Mouse (Mus musculus): ENCODE data around the gene Tlk2. TPM values are rescaled to one million over a fixed set of nuclear protein-coding genes. Genes with fewer than 3 reads are reported as not detected.

Gene Tlk2
- polyA plus RNA-seq, 1 experiment from 2014 or later, result 30.8 TPM

DNA sequence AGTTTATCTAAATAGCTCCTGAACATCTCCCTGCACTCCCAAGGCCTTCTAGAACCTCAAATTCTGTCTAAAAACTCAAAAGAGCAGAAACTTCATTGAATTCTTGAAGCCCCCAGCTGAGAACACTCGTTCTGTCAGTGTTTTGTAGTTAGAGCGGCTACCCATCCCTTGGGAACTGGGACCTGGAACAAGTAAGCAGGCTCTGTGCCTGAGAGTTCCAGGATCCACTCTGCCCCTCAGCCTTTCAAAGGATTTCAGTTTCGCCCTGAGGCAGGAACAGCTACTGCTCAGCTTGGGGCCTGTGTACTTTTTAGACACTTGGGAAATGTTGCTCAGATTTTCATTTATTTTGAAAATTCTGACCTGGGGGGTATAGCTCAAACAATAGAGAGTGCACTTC lies 32.0 kb upstream of the Tlk2 start, which contains the start of gene Gm10842:
Gene Gm10842, plus strand, starts transcription at position 301 of the 400 bp plus-strand sequence.
- ATAC-seq (ENCODE audit: low FRiP score, low TSS enrichment), result no peak
- Histone ChIP-seq H3K9me3 (ENCODE audit: control insufficient read depth, low read length) (no peaks in the 10 kb centered on the region), H3K27ac (ENCODE audit: low read depth, low read length) (no peak within 1 kb of the TSS), H3K4me1 (ENCODE audit: control insufficient read depth, insufficient read depth, low read length) (peaks cover 2% of the 10 kb centered on the region; the same call in 1 of the 2 replicates), H3K4me3 (ENCODE audit: low read length) (no peak within 1 kb of the TSS), H3K27me3 (ENCODE audit: control insufficient read depth, insufficient read depth, low read length) (no peaks in the 10 kb centered on the region), H3K4me2 (replicated peaks; ENCODE audit: low read depth, low read length) (no peak within 1 kb of the TSS), H3K9ac (ENCODE audit: low read depth, low read length) (no peak within 1 kb of the TSS), H3K36me3 (ENCODE audit: control insufficient read depth, insufficient read depth, low read length) (no peaks in the 10 kb centered on the region)
- 78% methylated on average over 3 of the region's 3 CpGs for WGBS

DNA sequence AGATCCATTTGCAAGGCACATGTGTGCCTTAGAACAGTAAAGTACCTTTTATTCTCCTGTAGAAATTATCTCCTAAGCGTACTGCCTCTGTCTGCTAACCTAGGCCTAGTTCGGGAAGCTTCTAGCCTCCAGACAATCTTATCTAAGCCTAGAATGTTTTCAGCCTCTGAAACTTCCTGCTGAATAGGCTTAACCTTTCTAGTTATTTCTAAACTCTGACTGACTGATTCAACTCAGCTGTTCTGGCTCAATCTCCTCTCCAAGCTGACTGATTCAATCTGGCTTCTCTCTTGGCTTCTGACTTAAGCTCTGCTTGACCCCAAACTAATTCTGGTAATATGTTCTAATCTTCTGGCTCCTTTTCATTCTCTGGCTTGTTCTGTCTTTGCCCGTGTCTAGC lies 29.3 kb upstream of the Tlk2 start:
- no peak for ATAC-seq (ENCODE audit: low FRiP score, low TSS enrichment)
- no peak overlapping the region for H3K9ac ChIP-seq (ENCODE audit: low read depth, low read length)
- H3K27ac ChIP-seq (ENCODE audit: low read depth, low read length), result no peak overlapping the region
- H3K4me2 ChIP-seq (replicated peaks; ENCODE audit: low read depth, low read length), result no peak overlapping the region
- H3K4me1 ChIP-seq (ENCODE audit: control insufficient read depth, insufficient read depth, low read length), result peaks cover 18% of the 10 kb centered on the region
- 81% methylated on average over 3 of the region's 3 CpGs for WGBS
- H3K9me3 ChIP-seq (ENCODE audit: control insufficient read depth, low read length), result no peaks in the 10 kb centered on the region
- H3K36me3 ChIP-seq (ENCODE audit: control insufficient read depth, insufficient read depth, low read length), result no peaks in the 10 kb centered on the region
- no peaks in the 10 kb centered on the region for H3K27me3 ChIP-seq (ENCODE audit: control insufficient read depth, insufficient read depth, low read length)
- no peak overlapping the region for H3K4me3 ChIP-seq (ENCODE audit: low read length)

DNA sequence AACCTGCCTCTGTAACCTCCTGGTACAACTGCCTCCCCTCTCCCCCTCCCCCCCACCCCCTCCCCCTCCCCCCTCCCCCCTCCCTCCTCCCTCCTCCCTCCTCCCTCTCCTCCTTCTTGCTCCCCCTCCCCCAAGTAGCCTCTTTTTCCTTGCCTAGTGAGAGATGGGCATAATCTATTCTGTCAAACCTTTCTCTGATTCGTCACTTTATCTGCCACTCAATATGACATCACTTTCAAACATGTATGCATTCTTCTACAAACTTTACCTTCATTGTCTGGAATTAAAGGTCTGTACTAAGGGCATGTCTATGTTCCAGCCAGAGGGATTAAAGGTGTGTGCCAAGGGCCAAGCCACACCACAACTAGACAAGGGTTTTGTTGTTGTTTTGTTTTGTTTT lies 28.8 kb upstream of the Tlk2 start:
- no peaks in the 10 kb centered on the region for H3K9me3 ChIP-seq (ENCODE audit: control insufficient read depth, low read length)
- 78% methylated on average over 1 of the region's 1 CpGs for WGBS
- no peaks in the 10 kb centered on the region for H3K27me3 ChIP-seq (ENCODE audit: control insufficient read depth, insufficient read depth, low read length)
- H3K4me1 ChIP-seq (ENCODE audit: control insufficient read depth, insufficient read depth, low read length), result peaks cover 18% of the 10 kb centered on the region
- ATAC-seq (ENCODE audit: low FRiP score, low TSS enrichment), result no peak
- no peak overlapping the region for H3K27ac ChIP-seq (ENCODE audit: low read depth, low read length)
- no peaks in the 10 kb centered on the region for H3K36me3 ChIP-seq (ENCODE audit: control insufficient read depth, insufficient read depth, low read length)
- no peak overlapping the region for H3K4me2 ChIP-seq (replicated peaks; ENCODE audit: low read depth, low read length)
- H3K4me3 ChIP-seq (ENCODE audit: low read length), result no peak overlapping the region
- no peak overlapping the region for H3K9ac ChIP-seq (ENCODE audit: low read depth, low read length)

DNA sequence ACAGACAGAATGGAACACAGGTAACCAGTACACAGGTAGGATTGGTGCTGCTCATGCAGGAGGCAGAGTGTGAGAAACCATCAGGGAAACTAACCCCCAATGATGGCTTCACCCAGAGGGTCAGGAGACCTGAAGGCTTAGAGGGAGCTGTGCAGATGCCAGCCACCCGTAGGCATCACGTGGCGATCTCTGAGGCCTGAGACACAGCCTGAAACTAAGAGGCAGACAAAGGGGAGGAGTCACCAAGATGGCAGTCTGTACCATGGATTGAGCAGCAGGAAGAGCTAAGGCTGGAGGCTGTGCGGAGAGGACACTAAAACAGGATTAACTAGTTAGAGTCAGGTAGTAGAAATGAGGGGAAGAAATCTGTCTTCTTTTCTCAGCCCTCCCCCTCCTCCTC lies 27.9 kb upstream of the Tlk2 start:
- peaks cover 18% of the 10 kb centered on the region for H3K4me1 ChIP-seq (ENCODE audit: control insufficient read depth, insufficient read depth, low read length)
- no peaks in the 10 kb centered on the region for H3K9me3 ChIP-seq (ENCODE audit: control insufficient read depth, low read length)
- H3K36me3 ChIP-seq (ENCODE audit: control insufficient read depth, insufficient read depth, low read length), result no peaks in the 10 kb centered on the region
- H3K27ac ChIP-seq (ENCODE audit: low read depth, low read length), result no peak overlapping the region
- 71% methylated on average over 4 of the region's 4 CpGs for WGBS
- ATAC-seq (ENCODE audit: low FRiP score, low TSS enrichment), result no peak
- no peak overlapping the region for H3K4me2 ChIP-seq (replicated peaks; ENCODE audit: low read depth, low read length)
- no peaks in the 10 kb centered on the region for H3K27me3 ChIP-seq (ENCODE audit: control insufficient read depth, insufficient read depth, low read length)
- no peak overlapping the region for H3K4me3 ChIP-seq (ENCODE audit: low read length)
- no peak overlapping the region for H3K9ac ChIP-seq (ENCODE audit: low read depth, low read length)

DNA sequence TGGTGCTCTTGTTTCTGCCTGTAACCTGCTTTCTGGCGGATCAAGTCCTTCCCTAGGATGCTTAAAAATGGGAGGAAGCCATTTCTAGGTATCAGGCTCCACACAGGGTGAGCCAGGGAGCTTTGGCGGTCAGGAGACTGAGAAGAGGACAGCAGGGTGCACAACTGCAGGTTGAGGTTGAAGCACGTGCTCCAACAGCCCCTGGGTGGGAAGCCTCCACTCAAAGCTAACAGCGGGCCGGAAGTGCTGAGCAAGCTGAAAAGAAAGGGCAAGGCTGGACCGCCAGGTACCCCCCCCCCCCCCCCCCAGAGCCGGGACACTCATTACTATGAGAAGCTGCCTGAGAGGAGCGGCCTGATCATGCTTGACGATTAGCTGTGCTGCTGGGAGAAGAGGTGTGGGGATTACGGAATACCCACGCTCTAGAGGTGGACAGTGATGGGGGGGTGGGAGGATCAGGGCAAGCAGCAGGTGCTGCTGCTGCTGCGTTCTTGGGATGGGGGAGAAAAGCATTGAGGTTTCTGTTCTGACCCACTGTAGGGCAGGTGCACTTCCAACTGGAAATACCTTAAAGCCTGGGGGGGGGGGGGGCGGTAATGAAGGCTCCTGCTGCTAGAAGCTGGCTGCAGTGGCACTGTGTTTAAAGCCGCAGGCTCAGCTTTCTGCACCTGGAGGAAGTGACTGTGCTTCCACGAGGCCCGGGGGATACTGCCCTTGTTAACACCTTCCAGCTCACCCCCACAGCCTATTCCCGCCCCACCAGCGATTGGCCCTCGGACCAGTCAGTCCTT lies 27.2 kb upstream of the Tlk2 start:
- no peaks in the 10 kb centered on the region for H3K9me3 ChIP-seq (ENCODE audit: control insufficient read depth, low read length)
- H3K4me1 ChIP-seq (ENCODE audit: control insufficient read depth, insufficient read depth, low read length), result peaks cover 18% of the 10 kb centered on the region
- no peak overlapping the region for H3K27ac ChIP-seq (ENCODE audit: low read depth, low read length)
- peak overlapping the region; percentile 12; the same call in 1 of the 2 replicates for H3K4me2 ChIP-seq (replicated peaks; ENCODE audit: low read depth, low read length)
- 21% methylated on average over 17 of the region's 19 CpGs for WGBS
- no peak overlapping the region for H3K4me3 ChIP-seq (ENCODE audit: low read length)
- peak; percentile 53; the same call in 1 of the 2 replicates for ATAC-seq (ENCODE audit: low FRiP score, low TSS enrichment)
- no peaks in the 10 kb centered on the region for H3K27me3 ChIP-seq (ENCODE audit: control insufficient read depth, insufficient read depth, low read length)
- no peaks in the 10 kb centered on the region for H3K36me3 ChIP-seq (ENCODE audit: control insufficient read depth, insufficient read depth, low read length)
- H3K9ac ChIP-seq (ENCODE audit: low read depth, low read length), result no peak overlapping the region

DNA sequence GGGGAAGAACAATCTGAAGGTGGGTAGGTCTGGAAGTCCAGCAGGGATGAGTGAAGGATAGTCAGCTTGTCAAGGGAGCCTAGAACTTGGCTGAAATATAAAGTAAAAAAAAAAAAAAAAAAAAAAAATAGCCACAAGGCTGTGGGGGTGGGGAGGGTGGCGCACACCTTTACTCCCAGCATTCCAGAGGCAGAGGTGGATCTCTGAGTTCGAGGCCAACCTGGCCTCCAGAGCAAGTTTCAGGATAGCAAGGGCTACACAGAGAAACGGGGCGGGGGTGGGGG lies 26.6 kb upstream of the Tlk2 start:
- H3K4me1 ChIP-seq (ENCODE audit: control insufficient read depth, insufficient read depth, low read length), result peaks cover 18% of the 10 kb centered on the region
- H3K27ac ChIP-seq (ENCODE audit: low read depth, low read length), result no peak overlapping the region
- H3K9me3 ChIP-seq (ENCODE audit: control insufficient read depth, low read length), result no peaks in the 10 kb centered on the region

DNA sequence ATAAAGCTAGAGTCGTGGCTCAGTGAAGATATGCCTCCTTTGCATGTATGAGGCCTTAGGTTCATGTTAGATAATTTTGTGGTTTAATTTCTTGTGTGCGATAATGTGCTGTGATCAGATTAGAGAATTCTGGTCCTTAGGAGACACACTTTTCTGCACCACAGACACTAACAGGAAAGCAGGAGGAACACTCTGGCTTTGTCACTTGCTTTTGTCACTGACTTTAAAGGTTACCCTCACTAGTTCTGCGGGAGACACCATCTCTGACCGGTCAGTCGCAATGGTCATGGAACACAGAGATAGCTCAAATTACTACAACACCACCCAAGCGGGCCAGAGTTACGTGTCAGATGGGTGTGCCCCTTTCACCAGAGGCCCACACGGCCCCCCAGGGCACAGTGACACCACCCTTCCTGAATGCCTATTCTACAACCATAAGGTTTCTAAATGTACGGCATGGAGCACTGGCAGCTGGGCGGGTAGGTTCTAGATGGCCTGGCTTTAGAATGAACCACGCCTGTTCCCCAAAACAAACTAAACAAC lies 26.2 kb upstream of the Tlk2 start:
- 63% methylated on average over 11 of the region's 11 CpGs for WGBS
- no peak for ATAC-seq (ENCODE audit: low FRiP score, low TSS enrichment)
- H3K27ac ChIP-seq (ENCODE audit: low read depth, low read length), result no peak overlapping the region

More for the DNA sequence above, 26.6 kb upstream of the Tlk2 start:
- H3K4me2 ChIP-seq (replicated peaks; ENCODE audit: low read depth, low read length), result 0 out of 2 replicates have a peak overlapping the region, but pooled peaks have one; percentile 12
- 63% methylated on average over 2 of the region's 4 CpGs for WGBS
- no peaks in the 10 kb centered on the region for H3K27me3 ChIP-seq (ENCODE audit: control insufficient read depth, insufficient read depth, low read length)
- no peaks in the 10 kb centered on the region for H3K36me3 ChIP-seq (ENCODE audit: control insufficient read depth, insufficient read depth, low read length)
- ATAC-seq (ENCODE audit: low FRiP score, low TSS enrichment), result no peak
- no peak overlapping the region for H3K9ac ChIP-seq (ENCODE audit: low read depth, low read length)
- no peak overlapping the region for H3K4me3 ChIP-seq (ENCODE audit: low read length)

DNA sequence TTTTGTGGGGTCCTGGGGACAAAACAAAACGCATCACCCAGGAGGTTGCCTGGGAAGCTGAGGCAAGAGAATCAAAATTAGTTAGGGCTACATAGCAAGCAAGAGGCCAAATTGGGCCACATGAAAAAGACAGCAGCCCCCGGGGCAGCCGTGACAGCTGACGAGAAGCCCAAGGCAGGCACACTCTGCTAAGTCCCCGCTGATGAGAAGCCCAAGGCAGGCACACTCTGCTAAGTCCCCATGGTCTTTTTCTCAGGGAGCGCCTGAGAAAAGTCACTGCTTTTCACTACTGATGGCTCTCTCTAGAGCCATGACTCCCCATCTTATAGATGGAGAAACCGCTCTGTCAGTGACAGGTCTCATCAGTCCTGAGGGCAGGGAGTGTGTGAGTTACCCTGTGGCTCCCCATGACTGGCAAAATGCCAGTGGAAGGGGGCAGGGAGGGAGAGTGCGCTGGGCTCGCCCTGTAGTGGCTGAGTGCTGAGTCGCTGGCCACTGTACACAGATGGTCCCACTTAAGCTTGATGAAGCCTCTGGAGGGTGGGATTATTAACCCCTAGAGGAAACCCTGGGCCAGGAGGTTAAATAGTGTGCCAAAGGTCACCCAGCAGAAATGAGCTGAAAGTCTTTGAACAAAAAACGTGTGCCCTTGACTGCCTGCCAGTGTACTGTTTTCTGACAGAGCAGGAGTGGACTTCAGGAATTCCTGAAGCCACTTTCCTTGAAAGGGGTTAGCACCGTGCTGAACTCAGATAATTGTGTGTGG lies 25.4 kb upstream of the Tlk2 start:
- WGBS, result 24% methylated on average over 12 of the region's 12 CpGs
- peaks cover 18% of the 10 kb centered on the region for H3K4me1 ChIP-seq (ENCODE audit: control insufficient read depth, insufficient read depth, low read length)

More for the DNA sequence above, 26.2 kb upstream of the Tlk2 start:
- Histone ChIP-seq H3K4me3 (ENCODE audit: low read length) (no peak overlapping the region), H3K9ac (ENCODE audit: low read depth, low read length) (no peak overlapping the region), H3K9me3 (ENCODE audit: control insufficient read depth, low read length) (no peaks in the 10 kb centered on the region), H3K4me1 (ENCODE audit: control insufficient read depth, insufficient read depth, low read length) (peaks cover 18% of the 10 kb centered on the region), H3K4me2 (replicated peaks; ENCODE audit: low read depth, low read length) (no peak overlapping the region), H3K36me3 (ENCODE audit: control insufficient read depth, insufficient read depth, low read length) (no peaks in the 10 kb centered on the region), H3K27me3 (ENCODE audit: control insufficient read depth, insufficient read depth, low read length) (no peaks in the 10 kb centered on the region)

DNA sequence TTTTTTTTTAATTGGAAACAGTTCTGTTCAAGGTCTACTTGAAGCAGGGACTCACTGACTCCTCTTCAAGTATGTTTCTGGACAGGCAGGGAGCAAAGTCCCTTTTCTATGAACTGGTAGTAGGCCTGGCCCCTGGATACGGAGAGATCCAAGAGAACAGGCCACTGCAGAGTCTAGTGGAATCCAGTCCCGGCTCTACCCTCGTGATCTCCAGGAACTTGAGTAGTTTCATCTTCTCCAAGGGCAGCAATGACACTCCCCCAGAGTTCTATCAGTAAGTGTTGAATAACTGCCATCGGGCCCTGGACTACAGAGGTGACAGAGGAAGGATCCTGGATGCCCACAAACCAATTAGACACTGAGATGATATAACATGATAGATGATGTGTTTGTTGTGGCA lies 22.7 kb upstream of the Tlk2 start:
- no peak overlapping the region for H3K9ac ChIP-seq (ENCODE audit: low read depth, low read length)
- no peaks in the 10 kb centered on the region for H3K36me3 ChIP-seq (ENCODE audit: control insufficient read depth, insufficient read depth, low read length)
- no peak overlapping the region for H3K4me2 ChIP-seq (replicated peaks; ENCODE audit: low read depth, low read length)
- H3K27ac ChIP-seq (ENCODE audit: low read depth, low read length), result no peak overlapping the region
- no peak for ATAC-seq (ENCODE audit: low FRiP score, low TSS enrichment)
- no peak overlapping the region for H3K4me3 ChIP-seq (ENCODE audit: low read length)
- H3K4me1 ChIP-seq (ENCODE audit: control insufficient read depth, insufficient read depth, low read length), result peaks cover 18% of the 10 kb centered on the region
- no peaks in the 10 kb centered on the region for H3K27me3 ChIP-seq (ENCODE audit: control insufficient read depth, insufficient read depth, low read length)
- no peaks in the 10 kb centered on the region for H3K9me3 ChIP-seq (ENCODE audit: control insufficient read depth, low read length)
- 40% methylated on average over 4 of the region's 4 CpGs for WGBS

More for the DNA sequence above, 25.4 kb upstream of the Tlk2 start:
- Histone ChIP-seq H3K36me3 (ENCODE audit: control insufficient read depth, insufficient read depth, low read length) (no peaks in the 10 kb centered on the region), H3K9me3 (ENCODE audit: control insufficient read depth, low read length) (no peaks in the 10 kb centered on the region), H3K27ac (ENCODE audit: low read depth, low read length) (no peak overlapping the region), H3K4me2 (replicated peaks; ENCODE audit: low read depth, low read length) (no peak overlapping the region), H3K27me3 (ENCODE audit: control insufficient read depth, insufficient read depth, low read length) (no peaks in the 10 kb centered on the region), H3K9ac (ENCODE audit: low read depth, low read length) (no peak overlapping the region), H3K4me3 (ENCODE audit: low read length) (no peak overlapping the region)
- ATAC-seq (ENCODE audit: low FRiP score, low TSS enrichment), result peak; percentile 80

Measured in kidney, embryonic 14.5 days (tissue).